Mouse (Mus musculus) heart, adult 9 months (tissue): Measurements from ENCODE around the gene Elf4.

ENCODE experiments used
- DNase-seq, 2 experiments: peaks; one replicate each; pipeline ENCODE4 v3.0.0; 2022; ENCODE audit warnings: low spot score in 2 of 2

The Elf4 gene

GRCm38 (mm10) chrX:48367841-48368240, 95.1 kb downstream of the Elf4 start:
- no peak for DNase-seq

GRCm38 (mm10) chrX:48365836-48366577, 96.9 kb downstream of the Elf4 start:
- DNase-seq = no peak
